Mouse (Mus musculus) lung, embryonic 15.5 days (tissue): ENCODE results near the gene Prrx2. TPM values are rescaled to one million over a fixed set of nuclear protein-coding genes. Genes with fewer than 3 reads are reported as not detected.
A peak's percentile ranks its signal among the peaks of the same experiment; 100 is the strongest.
"Not testable (repeated sequence)": the region's sequence is repeated elsewhere in the genome, so short reads cannot be mapped to it uniquely, and the experiment has no call there.

Experiments used
- ATAC-seq: fragments of 200-750 bp; cut with Nextera tagmentation; 2 replicates; pipeline ENCODE4 v1.8.0; 2017; ENCODE audit warnings: moderate number of reproducible peaks, borderline replicate concordance; ENCODE audit not compliant: low FRiP score, low TSS enrichment; ENCODE audit errors: extremely low read depth
- H3K27ac ChIP-seq: fragments of 300-500 bp; sonication (generic); 2 replicates; pipeline ENCODE4 v1.5.1; 2015; ENCODE audit warnings: moderate library complexity, mild to moderate bottlenecking, inconsistent platforms
- H3K27me3 ChIP-seq: fragments of 300-500 bp; sonication (generic); 2 replicates; pipeline ENCODE4 v1.6.1; 2015; ENCODE audit warnings: inconsistent platforms
- H3K36me3 ChIP-seq: fragments of 300-500 bp; sonication (generic); 2 replicates; pipeline ENCODE4 v1.6.1; 2015; ENCODE audit warnings: inconsistent platforms
- H3K4me1 ChIP-seq: fragments of 300-500 bp; sonication (generic); 2 replicates; pipeline ENCODE4 v1.6.1; 2015; ENCODE audit warnings: inconsistent platforms
- H3K4me2 ChIP-seq: fragments of 300-500 bp; sonication (generic); 2 replicates; pipeline ENCODE4 v1.6.1; 2015; ENCODE audit warnings: inconsistent platforms, mild to moderate bottlenecking, moderate library complexity
- H3K4me3 ChIP-seq: fragments of 300-500 bp; sonication (generic); 2 replicates; pipeline ENCODE4 v1.5.1; 2015; ENCODE audit warnings: mild to moderate bottlenecking, inconsistent platforms
- H3K9ac ChIP-seq: fragments of 300-500 bp; sonication (generic); 2 replicates; pipeline ENCODE4 v1.6.1; 2015; ENCODE audit warnings: inconsistent platforms
- H3K9me3 ChIP-seq: fragments of 300-500 bp; sonication (generic); 2 replicates; pipeline ENCODE4 v1.6.1; 2016; ENCODE audit warnings: inconsistent platforms
- WGBS: fragments of 180-500 bp; shearing (Covaris S2); methylation state at CpG from one replicate; pipeline ENCODE4 v1.1.7; 2015; 5-methylcytosine and 5-hydroxymethylcytosine counted together
- polyA plus RNA-seq: library from polyadenylated mRNA; unstranded; fragments of >200 nt; fragmentation: Nextera tagmentation; extraction: Ambion mirVana; gene quantifications from 2 replicates; pipeline ENCODE4 v1.2.1, GENCODE M21; 2015

Gene Prrx2
- polyA plus RNA-seq, 1 experiment from 2014 or later, result 12.5 TPM

- H3K9ac ChIP-seq, result peak overlapping the region; percentile 52
- WGBS, result 28% methylated on average over 8 of the region's 8 CpGs
- peaks cover 7% of the 10 kb centered on the region for H3K27me3 ChIP-seq
- peak overlapping the region; percentile 70 for H3K4me2 ChIP-seq
- peak overlapping the region; percentile 45 for H3K4me3 ChIP-seq
- no peak for ATAC-seq
- H3K36me3 ChIP-seq, result no peaks in the 10 kb centered on the region
- peaks cover 50% of the 10 kb centered on the region for H3K4me1 ChIP-seq
- H3K27ac ChIP-seq, result no peak overlapping the region
- no peaks in the 10 kb centered on the region for H3K9me3 ChIP-seq
Observed at GRCm38 (mm10) chr2:30902256-30902655, 67.5 kb downstream of the Prrx2 start.

GRCm38 (mm10) chr2:30902726-30903722 is 68.3 kb downstream of the Prrx2 start:
- H3K4me2 ChIP-seq, result peak overlapping the region; percentile 70
- H3K27ac ChIP-seq, result no peak overlapping the region
- peak overlapping the region; percentile 52 for H3K9ac ChIP-seq
- H3K36me3 ChIP-seq, result no peaks in the 10 kb centered on the region
- H3K27me3 ChIP-seq, result peaks cover 7% of the 10 kb centered on the region
- no peaks in the 10 kb centered on the region for H3K9me3 ChIP-seq
- peaks cover 46% of the 10 kb centered on the region for H3K4me1 ChIP-seq
- H3K4me3 ChIP-seq, result peak overlapping the region; percentile 45
- ATAC-seq, result peak; percentile 84
- 6% methylated on average over 35 of the region's 37 CpGs for WGBS

- no peaks in the 10 kb centered on the region for H3K9me3 ChIP-seq
- H3K27me3 ChIP-seq, result peaks cover 7% of the 10 kb centered on the region
- 56% methylated on average over 6 of the region's 6 CpGs for WGBS
- no peak overlapping the region for H3K9ac ChIP-seq
- ATAC-seq, result no peak
- peaks cover 44% of the 10 kb centered on the region for H3K4me1 ChIP-seq
- no peak overlapping the region for H3K27ac ChIP-seq
- no peak overlapping the region for H3K4me2 ChIP-seq
- no peaks in the 10 kb centered on the region for H3K36me3 ChIP-seq
- no peak overlapping the region for H3K4me3 ChIP-seq
Observed at GRCm38 (mm10) chr2:30904231-30904630, 69.5 kb downstream of the Prrx2 start.

- 54% methylated on average over 7 of the region's 7 CpGs for WGBS
- H3K9ac ChIP-seq, result no peak overlapping the region
- no peak overlapping the region for H3K4me3 ChIP-seq
- no peak overlapping the region for H3K4me2 ChIP-seq
- no peaks in the 10 kb centered on the region for H3K9me3 ChIP-seq
- no peaks in the 10 kb centered on the region for H3K36me3 ChIP-seq
- no peak overlapping the region for H3K27ac ChIP-seq
- no peak for ATAC-seq
- H3K4me1 ChIP-seq, result peaks cover 41% of the 10 kb centered on the region
- H3K27me3 ChIP-seq, result peaks cover 7% of the 10 kb centered on the region
Observed at GRCm38 (mm10) chr2:30904991-30905390, 70.2 kb downstream of the Prrx2 start.

DNA sequence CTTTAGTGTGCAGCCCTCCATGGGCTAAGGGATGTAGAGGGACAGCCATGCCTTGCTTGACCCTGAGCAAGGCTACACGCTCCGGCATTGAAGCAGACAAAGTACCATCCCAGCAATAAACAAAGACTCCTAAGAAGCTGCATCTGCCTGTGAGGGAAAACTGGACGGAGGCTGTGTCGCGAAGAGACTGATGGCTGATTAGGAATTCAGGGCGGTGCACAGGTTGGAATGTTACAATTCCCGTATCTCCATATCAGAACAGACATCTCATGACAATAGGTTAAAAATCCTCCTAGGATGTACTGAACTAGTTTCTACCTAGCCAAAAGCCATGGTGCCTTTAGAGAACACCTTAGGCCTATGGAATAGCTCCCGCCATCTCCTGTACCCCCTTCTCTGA is 71.1 kb downstream of the Prrx2 start:
- no peak for ATAC-seq
- Histone ChIP-seq H3K36me3 (no peaks in the 10 kb centered on the region), H3K4me2 (no peak overlapping the region), H3K9ac (no peak overlapping the region), H3K9me3 (no peaks in the 10 kb centered on the region), H3K4me3 (no peak overlapping the region), H3K27me3 (peaks cover 7% of the 10 kb centered on the region), H3K27ac (no peak overlapping the region), H3K4me1 (peaks cover 40% of the 10 kb centered on the region)
- 78% methylated on average over 8 of the region's 8 CpGs for WGBS

GRCm38 (mm10) chr2:30906641-30907040 is 71.9 kb downstream of the Prrx2 start:
- H3K4me2 ChIP-seq, result no peak overlapping the region
- 52% methylated on average over 4 of the region's 4 CpGs for WGBS

GRCm38 (mm10) chr2:30912291-30912773 is 77.6 kb downstream of the Prrx2 start:
- Histone ChIP-seq H3K9me3 (no peaks in the 10 kb centered on the region), H3K9ac (no peak overlapping the region), H3K4me3 (no peak overlapping the region), H3K4me2 (no peak overlapping the region), H3K4me1 (peaks cover 15% of the 10 kb centered on the region), H3K27ac (peak overlapping the region; percentile 65), H3K36me3 (no peaks in the 10 kb centered on the region), H3K27me3 (no peaks in the 10 kb centered on the region)
- peak; percentile 72 for ATAC-seq
- 19% methylated on average over 4 of the region's 4 CpGs for WGBS

More at GRCm38 (mm10) chr2:30906641-30907040, 71.9 kb downstream of the Prrx2 start:
- Histone ChIP-seq H3K9ac (no peak overlapping the region), H3K27ac (no peak overlapping the region), H3K36me3 (no peaks in the 10 kb centered on the region), H3K27me3 (peaks cover 3% of the 10 kb centered on the region), H3K4me3 (no peak overlapping the region), H3K9me3 (no peaks in the 10 kb centered on the region), H3K4me1 (peaks cover 33% of the 10 kb centered on the region)
- ATAC-seq, result no peak

DNA sequence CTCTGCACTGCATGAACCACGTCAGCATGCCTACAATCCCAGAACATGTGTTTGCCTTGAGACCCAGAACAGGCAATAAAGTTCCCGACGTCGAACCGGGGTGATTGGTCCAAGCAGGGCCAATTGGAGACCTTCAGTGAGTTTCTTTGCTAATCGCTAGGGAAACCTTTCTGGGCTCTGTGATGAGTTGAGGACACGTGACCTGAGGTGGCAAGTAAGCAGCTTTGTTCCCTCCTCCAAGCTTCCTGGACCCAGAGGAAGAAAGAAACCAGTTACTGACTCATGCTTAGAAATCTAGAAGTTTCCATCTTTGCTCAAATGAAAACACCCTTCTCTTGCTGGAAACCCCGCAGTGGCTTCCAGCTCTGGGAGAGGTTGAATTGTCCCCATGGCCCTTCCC is 78.2 kb downstream of the Prrx2 start:
- WGBS, result 82% methylated on average over 8 of the region's 8 CpGs
- ATAC-seq, result no peak
- Histone ChIP-seq H3K27me3 (no peaks in the 10 kb centered on the region), H3K9ac (no peak overlapping the region), H3K4me3 (no peak overlapping the region), H3K4me1 (peaks cover 22% of the 10 kb centered on the region), H3K4me2 (no peak overlapping the region), H3K36me3 (no peaks in the 10 kb centered on the region), H3K27ac (peak overlapping the region; percentile 65), H3K9me3 (no peaks in the 10 kb centered on the region)

- Histone ChIP-seq H3K27me3 (no peaks in the 10 kb centered on the region), H3K27ac (no peak overlapping the region), H3K9me3 (no peaks in the 10 kb centered on the region), H3K4me2 (no peak overlapping the region), H3K4me3 (no peak overlapping the region), H3K9ac (no peak overlapping the region), H3K4me1 (peaks cover 38% of the 10 kb centered on the region), H3K36me3 (no peaks in the 10 kb centered on the region)
- 61% methylated on average over 3 of the region's 3 CpGs for WGBS
- ATAC-seq, result no peak
Observed at GRCm38 (mm10) chr2:30914836-30915235, 80.1 kb downstream of the Prrx2 start.

DNA sequence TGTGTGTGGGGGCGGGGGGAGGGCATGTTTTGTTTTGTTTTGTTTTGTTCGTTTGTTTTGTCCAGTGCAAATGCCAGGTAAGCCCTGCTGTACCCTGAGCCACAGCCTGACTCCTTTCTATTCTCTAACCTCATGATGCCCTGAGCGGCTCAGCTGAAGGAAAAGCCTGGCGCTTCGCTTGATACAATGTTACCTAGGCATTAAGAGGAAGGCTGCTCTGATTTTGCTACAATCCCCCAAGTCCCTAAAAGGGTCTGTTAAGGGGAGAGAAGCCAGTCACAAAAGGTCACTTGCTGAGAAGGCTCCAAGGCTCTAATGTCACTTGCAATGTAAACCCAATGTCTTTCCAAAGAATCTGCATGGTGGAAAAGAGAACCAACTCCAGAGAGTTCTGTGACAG is 80.6 kb downstream of the Prrx2 start:
- 77% methylated on average over 5 of the region's 5 CpGs for WGBS

DNA sequence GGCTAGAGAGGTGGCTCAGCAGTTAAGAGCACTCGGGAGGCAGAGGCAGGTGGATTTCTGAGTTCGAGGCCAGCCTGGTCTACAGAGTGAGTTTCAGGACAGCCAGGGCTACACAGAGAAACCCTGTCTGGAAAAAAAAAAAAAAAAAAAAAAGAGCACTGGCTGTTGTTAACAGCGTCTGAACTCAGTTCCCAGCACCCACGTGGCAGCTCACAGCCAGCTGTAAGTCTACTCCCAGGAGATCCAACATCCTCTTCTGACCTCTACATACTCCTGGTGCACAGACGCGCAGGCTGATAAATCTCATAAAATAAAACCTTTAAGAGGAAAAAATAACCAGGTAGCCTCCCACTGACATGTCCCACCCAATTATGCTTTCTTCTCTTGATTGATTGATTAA is 81.2 kb downstream of the Prrx2 start:
- ATAC-seq, H3K27ac ChIP-seq, H3K4me3 ChIP-seq, H3K9me3 ChIP-seq, H3K4me2 ChIP-seq, H3K36me3 ChIP-seq, H3K27me3 ChIP-seq, H3K9ac ChIP-seq: not testable (repeated sequence)
- WGBS, result 73% methylated on average over 6 of the region's 6 CpGs
- peaks cover 45% of the 10 kb centered on the region for H3K4me1 ChIP-seq

More for the DNA sequence above, 80.6 kb downstream of the Prrx2 start:
- H3K4me1 ChIP-seq, result peaks cover 43% of the 10 kb centered on the region
- H3K36me3 ChIP-seq, result no peaks in the 10 kb centered on the region
- no peak overlapping the region for H3K4me3 ChIP-seq
- no peaks in the 10 kb centered on the region for H3K9me3 ChIP-seq
- H3K27ac ChIP-seq, result no peak overlapping the region
- no peak overlapping the region for H3K4me2 ChIP-seq
- no peak for ATAC-seq
- H3K27me3 ChIP-seq, result no peaks in the 10 kb centered on the region
- H3K9ac ChIP-seq, result no peak overlapping the region

- Histone ChIP-seq H3K36me3 (no peaks in the 10 kb centered on the region), H3K4me3 (no peak overlapping the region), H3K4me2 (no peak overlapping the region), H3K9me3 (no peaks in the 10 kb centered on the region), H3K4me1 (peaks cover 38% of the 10 kb centered on the region), H3K9ac (no peak overlapping the region), H3K27ac (no peak overlapping the region), H3K27me3 (no peaks in the 10 kb centered on the region)
- 81% methylated on average over 7 of the region's 7 CpGs for WGBS
- ATAC-seq, result no peak
Observed at GRCm38 (mm10) chr2:30917649-30918048, 82.9 kb downstream of the Prrx2 start.
